Mouse (Mus musculus) heart, embryonic 15.5 days (tissue): Measurements from ENCODE around the gene Trim12a. TPM values are rescaled to one million over a fixed set of nuclear protein-coding genes. Genes with fewer than 3 reads are reported as not detected.
A peak's percentile ranks its signal among the peaks of the same experiment; 100 is the strongest.
"Not testable (repeated sequence)": the region's sequence is repeated elsewhere in the genome, so short reads cannot be mapped to it uniquely, and the experiment has no call there.

Experiments used
- ATAC-seq: fragments of 200-750 bp; cut with Nextera tagmentation; replicated peaks from 2 replicates; pipeline ENCODE4 v1.8.0; 2017; ENCODE audit warnings: low read depth, moderate TSS enrichment; ENCODE audit not compliant: insufficient number of reproducible peaks, insufficient read depth, low FRiP score
- H3K27ac ChIP-seq: fragments of 300-500 bp; sonication (generic); 2 replicates; pipeline ENCODE4 v1.5.1; 2015; ENCODE audit warnings: mild to moderate bottlenecking, inconsistent platforms
- H3K27me3 ChIP-seq: fragments of 300-500 bp; sonication (generic); 2 replicates; pipeline ENCODE4 v1.6.1; 2015; ENCODE audit warnings: inconsistent platforms
- H3K36me3 ChIP-seq: fragments of 300-500 bp; sonication (generic); 2 replicates; pipeline ENCODE4 v1.6.1; 2015; ENCODE audit warnings: mild to moderate bottlenecking, inconsistent platforms
- H3K4me1 ChIP-seq: fragments of 300-500 bp; sonication (generic); replicated peaks from 2 replicates; pipeline ENCODE4 v1.6.1; 2015; ENCODE audit warnings: inconsistent platforms
- H3K4me2 ChIP-seq: fragments of 300-500 bp; sonication (generic); 2 replicates; pipeline ENCODE4 v1.6.1; 2015; ENCODE audit warnings: inconsistent platforms, mild to moderate bottlenecking, moderate library complexity
- H3K4me3 ChIP-seq: fragments of 300-500 bp; sonication (generic); 2 replicates; pipeline ENCODE4 v1.5.1; 2015; ENCODE audit warnings: mild to moderate bottlenecking, inconsistent platforms
- H3K9ac ChIP-seq: fragments of 300-500 bp; sonication (generic); 2 replicates; pipeline ENCODE4 v1.6.1; 2015; ENCODE audit warnings: mild to moderate bottlenecking, inconsistent platforms
- H3K9me3 ChIP-seq: fragments of 300-500 bp; sonication (generic); replicated peaks from 2 replicates; pipeline ENCODE4 v1.6.1; 2016; ENCODE audit warnings: inconsistent platforms
- WGBS: fragments of 180-500 bp; shearing (Covaris S2); methylation state at CpG from one replicate; pipeline ENCODE4 v1.1.7; 2015; ENCODE audit warnings: mixed read lengths; 5-methylcytosine and 5-hydroxymethylcytosine counted together
- polyA plus RNA-seq: library from polyadenylated mRNA; unstranded; fragments of >200 nt; fragmentation: Nextera tagmentation; extraction: Ambion mirVana; gene quantifications from 2 replicates; pipeline ENCODE4 v1.2.1, GENCODE M21; 2015

Trim12a gene
- polyA plus RNA-seq, result 8.6 and 10.1 TPM in 2 replicates

GRCm38 (mm10) chr7:104315369-104316080, at the start of gene Trim12a:
Trim12a (minus strand) TSS chr7:104315466.
- Histone ChIP-seq H3K27ac (peak within 1 kb of the TSS; percentile 74), H3K9ac (peak within 1 kb of the TSS; percentile 49), H3K4me2 (peak within 1 kb of the TSS; percentile 59), H3K4me3 (peak within 1 kb of the TSS; percentile 63)
- WGBS, result 17% methylated on average over 4 of the region's 4 CpGs
- peak; percentile 93 for ATAC-seq
- not testable (repeated sequence) for H3K9me3 ChIP-seq, H3K4me1 ChIP-seq, H3K36me3 ChIP-seq, H3K27me3 ChIP-seq

- Histone ChIP-seq H3K27ac (peak overlapping the region; percentile 85), H3K4me1 (peaks cover 7% of the 10 kb centered on the region), H3K36me3 (no peaks in the 10 kb centered on the region), H3K4me2 (peak overlapping the region; percentile 65), H3K27me3 (no peaks in the 10 kb centered on the region), H3K9me3 (no peaks in the 10 kb centered on the region), H3K9ac (no peak overlapping the region), H3K4me3 (peak overlapping the region; percentile 62)
- 55% methylated on average over 2 of the region's 2 CpGs for WGBS
- no peak for ATAC-seq
These were observed 38.3 kb upstream of the Trim12a start for GRCm38 (mm10) chr7:104353600-104353967.

GRCm38 (mm10) chr7:104352717-104353599, 37.7 kb upstream of the Trim12a start, which contains the start of gene Trim12c:
Trim12c (minus strand) TSS chr7:104353362.
- peak; percentile 100 for ATAC-seq
- Histone ChIP-seq H3K27me3 (no peaks in the 10 kb centered on the region), H3K4me1 (peaks cover 7% of the 10 kb centered on the region), H3K36me3 (no peaks in the 10 kb centered on the region), H3K27ac (peak within 1 kb of the TSS; percentile 85), H3K9ac (peak within 1 kb of the TSS; percentile 45), H3K9me3 (no peaks in the 10 kb centered on the region), H3K4me2 (peak within 1 kb of the TSS; percentile 65), H3K4me3 (peak within 1 kb of the TSS; percentile 62)
- 3% methylated on average over 14 of the region's 14 CpGs for WGBS

- H3K4me2 ChIP-seq, H3K36me3 ChIP-seq, H3K9ac ChIP-seq, ATAC-seq, H3K27me3 ChIP-seq, H3K4me1 ChIP-seq, H3K4me3 ChIP-seq, H3K27ac ChIP-seq, H3K9me3 ChIP-seq: not testable (repeated sequence)
- 82% methylated on average over 4 of the region's 4 CpGs for WGBS
These were observed 32.8 kb upstream of the Trim12a start for GRCm38 (mm10) chr7:104348043-104348442.

- not testable (repeated sequence) for H3K4me3 ChIP-seq, H3K4me2 ChIP-seq, H3K27me3 ChIP-seq, H3K9me3 ChIP-seq, H3K4me1 ChIP-seq, ATAC-seq, H3K27ac ChIP-seq, H3K36me3 ChIP-seq, H3K9ac ChIP-seq
- WGBS, result 83% methylated on average over 4 of the region's 4 CpGs
These were observed 25.5 kb upstream of the Trim12a start for GRCm38 (mm10) chr7:104340744-104341143.

GRCm38 (mm10) chr7:104335547-104335946, 20.3 kb upstream of the Trim12a start:
- not testable (repeated sequence) for ATAC-seq

GRCm38 (mm10) chr7:104329171-104329570, 13.9 kb upstream of the Trim12a start, which contains the start of gene Trim34b:
Trim34b (plus strand) TSS chr7:104329471.
- not testable (repeated sequence) for ATAC-seq, H3K4me2 ChIP-seq, H3K27ac ChIP-seq, H3K9ac ChIP-seq, H3K4me3 ChIP-seq, H3K4me1 ChIP-seq, H3K36me3 ChIP-seq, H3K9me3 ChIP-seq, H3K27me3 ChIP-seq
- WGBS, result 88% methylated on average over 2 of the region's 2 CpGs

More at GRCm38 (mm10) chr7:104335547-104335946, 20.3 kb upstream of the Trim12a start:
- H3K27ac ChIP-seq, H3K9me3 ChIP-seq, H3K4me1 ChIP-seq, H3K27me3 ChIP-seq, H3K4me2 ChIP-seq, H3K9ac ChIP-seq, H3K4me3 ChIP-seq, H3K36me3 ChIP-seq: not testable (repeated sequence)
- 65% methylated on average over 3 of the region's 3 CpGs for WGBS

GRCm38 (mm10) chr7:104322028-104322427, 6.8 kb upstream of the Trim12a start:
- Histone ChIP-seq H3K36me3 (no peaks in the 10 kb centered on the region), H3K4me2 (no peak overlapping the region), H3K9me3 (no peaks in the 10 kb centered on the region), H3K9ac (no peak overlapping the region), H3K4me1 (no peaks in the 10 kb centered on the region), H3K4me3 (no peak overlapping the region), H3K27me3 (no peaks in the 10 kb centered on the region), H3K27ac (no peak overlapping the region)
- 61% methylated on average over 9 of the region's 9 CpGs for WGBS
- ATAC-seq, result no peak

- 0 out of 2 replicates have a peak, but pooled peaks have one; percentile 50 for ATAC-seq
- H3K36me3 ChIP-seq, result no peaks in the 10 kb centered on the region
- 6% methylated on average over 15 of the region's 15 CpGs for WGBS
- peak overlapping the region; percentile 49 for H3K9ac ChIP-seq
- H3K4me2 ChIP-seq, result peak overlapping the region; percentile 59
- no peaks in the 10 kb centered on the region for H3K9me3 ChIP-seq
- H3K27ac ChIP-seq, result peak overlapping the region; percentile 74
- peak overlapping the region; percentile 63 for H3K4me3 ChIP-seq
- no peaks in the 10 kb centered on the region for H3K27me3 ChIP-seq
- H3K4me1 ChIP-seq, result no peaks in the 10 kb centered on the region
These were observed 391 bp downstream of the Trim12a start for GRCm38 (mm10) chr7:104314796-104315353.

- H3K27ac ChIP-seq, result no peak overlapping the region
- no peak overlapping the region for H3K4me3 ChIP-seq
- ATAC-seq, result no peak
- H3K4me2 ChIP-seq, result no peak overlapping the region
- H3K4me1 ChIP-seq, result no peaks in the 10 kb centered on the region
- WGBS, result 80% methylated on average over 5 of the region's 5 CpGs
- no peak overlapping the region for H3K9ac ChIP-seq
- no peaks in the 10 kb centered on the region for H3K36me3 ChIP-seq
- no peaks in the 10 kb centered on the region for H3K27me3 ChIP-seq
- no peaks in the 10 kb centered on the region for H3K9me3 ChIP-seq
These were observed 23.4 kb downstream of the Trim12a start for GRCm38 (mm10) chr7:104291638-104292400.

GRCm38 (mm10) chr7:104290641-104291040, 24.6 kb downstream of the Trim12a start:
- no peaks in the 10 kb centered on the region for H3K36me3 ChIP-seq
- no peak overlapping the region for H3K4me2 ChIP-seq
- H3K4me1 ChIP-seq, result no peaks in the 10 kb centered on the region
- H3K4me3 ChIP-seq, result no peak overlapping the region
- ATAC-seq, result no peak
- H3K9ac ChIP-seq, result no peak overlapping the region
- no peaks in the 10 kb centered on the region for H3K27me3 ChIP-seq
- 69% methylated on average over 1 of the region's 1 CpGs for WGBS
- H3K9me3 ChIP-seq, result no peaks in the 10 kb centered on the region
- no peak overlapping the region for H3K27ac ChIP-seq
